Mouse (Mus musculus) left cerebral cortex, postnatal 10 days (tissue): ENCODE measurements at regions not wholly inside any gene's neighbourhood (a gene's known extent, or its start where the extent isn't known, plus 50 kb on each side); places are given as distances from the start of the nearest gene placed in this dataset.
"Not testable (repeated sequence)": the region's sequence is repeated elsewhere in the genome, so short reads cannot be mapped to it uniquely, and the experiment has no call there.

ENCODE experiments used
- DNase-seq, 2 experiments: peaks; one replicate each; pipeline ENCODE4 v3.0.0; 2021 to 2022; ENCODE audit warnings: low spot score in 2 of 2, mixed read lengths in 1 of 2; ENCODE audit errors: extremely low spot score in 1 of 2
- intact Hi-C: fragments of 180-260 bp; cut with DNase I; formaldehyde crosslinking; loops from one replicate; pipeline ENCODE4 v1.15.1; 2025

GRCm38 (mm10) chr15:8839462-8839861 lies 128.3 kb upstream of the Ranbp3l start:
- intact Hi-C loops = no loop called here
- no peak for DNase-seq

DNA sequence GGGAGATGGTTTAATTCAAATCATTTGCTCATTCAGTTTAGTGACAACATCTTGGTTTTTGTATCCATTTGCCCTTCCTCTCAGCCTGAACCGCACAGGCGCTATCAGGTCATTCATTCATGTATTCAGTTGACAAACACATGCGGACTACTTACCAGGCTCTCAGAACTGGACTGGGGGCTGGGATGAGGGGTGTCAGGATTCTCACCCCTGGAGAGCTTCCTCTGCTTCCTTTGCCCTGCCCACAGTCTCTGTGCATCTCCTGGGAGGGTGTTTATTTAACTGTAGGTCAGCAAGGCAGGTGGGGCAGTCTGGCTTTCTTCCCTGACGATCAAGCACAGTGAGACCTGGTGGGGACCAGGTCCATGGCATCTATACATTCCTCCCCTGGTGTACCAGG lies 123.6 kb upstream of the Slc1a3 start:
- DNase-seq = no peak
- intact Hi-C loops = no loop called here

GRCm38 (mm10) chr15:8832970-8833369 lies 122.4 kb upstream of the Slc1a3 start:
- DNase-seq = peak in 1 of 2 experiments; percentile 50
- intact Hi-C loops = no loop called here

DNA sequence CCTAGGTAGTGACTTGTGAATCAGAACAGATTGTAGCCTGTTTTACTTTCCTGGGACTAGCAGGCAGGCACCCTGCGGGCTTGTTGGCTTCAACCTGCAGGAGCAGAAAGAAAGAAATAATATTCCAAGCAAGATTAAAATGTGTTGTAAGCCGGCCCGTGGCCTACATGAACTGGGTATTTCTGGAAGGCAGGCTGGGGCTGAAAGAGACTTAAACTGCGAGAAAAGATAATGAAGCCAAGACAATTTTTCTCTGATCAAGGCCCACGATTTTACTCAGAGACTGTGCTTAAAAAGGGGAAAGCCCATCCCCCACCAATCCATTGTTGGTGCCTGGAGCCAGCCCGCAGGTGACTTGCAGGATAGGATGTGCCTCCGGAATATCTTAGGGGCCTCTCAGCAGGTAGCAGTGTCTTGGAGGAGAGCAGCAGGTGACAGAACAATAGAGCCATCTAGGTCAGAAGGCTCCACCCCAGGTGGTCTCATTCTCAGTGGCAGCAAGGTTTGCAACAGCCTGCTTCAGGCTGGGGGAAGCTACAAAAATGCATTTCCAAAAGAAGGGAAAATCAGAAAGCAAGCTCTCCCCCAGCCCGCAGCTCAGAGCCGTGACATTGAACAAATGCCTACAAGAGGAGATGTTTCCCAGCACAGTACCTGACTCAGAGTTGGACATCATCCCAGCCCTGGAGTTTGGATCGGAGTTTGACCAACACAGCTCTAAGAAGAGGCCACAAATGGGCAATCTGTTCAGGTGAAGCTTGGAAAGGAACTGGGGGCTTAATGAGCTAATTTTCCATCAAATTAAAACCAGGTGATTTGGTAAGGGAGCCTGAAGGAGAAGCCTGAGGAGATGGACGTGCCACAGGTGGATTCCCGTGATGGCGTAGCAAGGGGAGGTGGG lies 121.4 kb upstream of the Slc1a3 start:
- intact Hi-C loops = no loop called here

DNA sequence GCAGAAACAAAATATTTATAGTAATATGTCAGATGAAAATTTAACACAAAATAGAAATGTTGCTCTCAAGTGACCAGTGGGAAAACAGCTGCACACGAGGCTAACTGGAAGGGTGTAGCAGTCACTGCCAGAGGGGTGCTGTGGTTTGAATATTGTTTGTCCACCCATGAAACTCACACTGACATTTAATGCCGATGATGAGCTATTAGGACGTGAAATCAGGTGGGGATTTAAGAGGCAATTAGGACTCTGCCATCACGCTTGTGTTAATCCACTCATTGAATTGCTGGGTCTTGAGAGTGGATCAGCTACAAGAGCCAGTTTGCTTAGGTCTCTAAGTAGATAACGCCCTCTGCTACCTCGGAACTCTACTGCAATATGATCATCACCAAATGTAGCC lies 114.3 kb upstream of the Slc1a3 start:
- DNase-seq = no peak
- intact Hi-C loops = no loop called here

More for the DNA sequence above, 121.4 kb upstream of the Slc1a3 start:
- DNase-seq = peak in 1 of 2 experiments; percentile 41

DNA sequence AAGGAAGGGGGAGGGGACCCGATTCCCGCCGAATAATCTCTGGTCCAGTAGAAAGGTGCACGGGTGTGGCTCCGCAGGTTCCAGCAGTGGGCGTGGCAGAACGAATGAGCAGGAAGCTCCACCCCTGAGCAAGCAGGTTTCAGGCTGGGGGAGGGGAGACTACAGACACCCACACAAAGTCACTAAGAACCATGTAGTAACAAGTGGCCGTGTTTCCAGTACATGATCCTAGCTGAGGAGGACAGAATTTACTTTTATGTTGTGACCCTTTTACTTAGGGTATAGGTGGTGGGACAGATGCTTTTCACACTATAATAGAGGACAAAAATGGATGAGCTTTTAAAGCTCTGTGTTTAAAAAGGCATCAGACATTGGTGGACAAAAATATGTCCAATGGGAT lies 112.2 kb upstream of the Slc1a3 start:
- intact Hi-C loops, DNase-seq: not testable (repeated sequence)

DNA sequence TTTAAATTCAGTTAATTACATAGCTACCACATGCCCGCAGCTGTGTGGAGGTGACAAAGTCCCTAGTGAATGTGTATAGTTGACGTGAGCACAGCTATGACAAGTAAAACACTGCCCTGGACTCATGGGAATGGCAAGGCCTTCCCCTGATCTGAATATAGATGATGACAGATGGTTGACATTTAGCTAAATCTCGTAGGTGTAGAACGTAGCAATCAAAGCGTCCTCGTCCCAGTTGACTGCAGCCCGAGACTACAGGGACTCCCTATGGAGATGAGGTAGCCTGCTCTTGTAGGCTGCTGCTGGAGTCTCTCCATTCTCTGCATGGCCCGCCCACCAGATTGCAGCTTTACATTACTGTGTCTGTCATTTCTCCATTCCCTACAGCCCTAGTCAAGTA lies 107.0 kb upstream of the Slc1a3 start:
- no peak for DNase-seq
- intact Hi-C loops = no loop called here

DNA sequence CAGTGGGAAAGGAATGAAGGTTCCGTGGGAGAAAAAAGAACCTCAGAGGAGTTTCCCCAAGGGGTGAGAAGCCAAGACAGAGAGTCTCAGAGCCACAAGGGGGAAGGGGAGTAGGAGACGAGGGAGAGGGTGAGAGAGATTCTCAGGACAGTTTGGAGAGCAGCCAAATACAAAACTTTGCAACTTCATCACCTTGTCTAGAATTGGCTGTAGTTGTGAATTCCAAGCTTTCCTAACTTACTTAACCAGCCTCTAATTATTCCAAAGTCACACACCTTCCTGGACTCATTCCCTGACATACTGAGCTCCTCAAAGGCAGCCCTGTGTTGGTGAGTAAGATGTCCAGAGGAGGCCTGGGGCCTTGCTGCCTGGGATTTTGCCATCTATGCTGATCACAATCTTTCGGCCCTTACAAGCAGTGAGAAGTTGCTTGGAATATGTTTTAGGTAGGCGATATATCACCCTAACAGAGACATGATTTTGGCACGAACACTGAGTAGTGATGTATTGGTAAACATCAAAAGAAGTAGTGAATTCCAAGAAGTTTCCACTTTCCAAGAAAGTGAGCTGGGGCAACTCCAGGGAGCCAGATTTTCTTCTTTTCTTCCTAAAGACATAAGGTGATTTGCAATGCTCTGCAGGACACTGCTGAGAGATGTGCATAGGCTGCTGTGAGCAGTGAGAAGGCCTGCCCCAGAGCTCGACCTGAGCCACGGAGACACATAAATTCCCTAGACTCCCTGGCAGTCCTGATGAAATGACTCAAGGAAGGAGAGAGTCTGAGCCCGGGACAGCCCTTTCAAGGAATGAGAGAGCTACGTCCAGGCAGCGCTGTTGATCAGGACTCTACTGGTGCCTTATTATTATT lies 106.2 kb upstream of the Slc1a3 start:
- DNase-seq = no peak
- intact Hi-C loops = no loop called here

GRCm38 (mm10) chr15:8815958-8816357 lies 105.4 kb upstream of the Slc1a3 start:
- intact Hi-C loops = no loop called here
- DNase-seq = no peak

DNA sequence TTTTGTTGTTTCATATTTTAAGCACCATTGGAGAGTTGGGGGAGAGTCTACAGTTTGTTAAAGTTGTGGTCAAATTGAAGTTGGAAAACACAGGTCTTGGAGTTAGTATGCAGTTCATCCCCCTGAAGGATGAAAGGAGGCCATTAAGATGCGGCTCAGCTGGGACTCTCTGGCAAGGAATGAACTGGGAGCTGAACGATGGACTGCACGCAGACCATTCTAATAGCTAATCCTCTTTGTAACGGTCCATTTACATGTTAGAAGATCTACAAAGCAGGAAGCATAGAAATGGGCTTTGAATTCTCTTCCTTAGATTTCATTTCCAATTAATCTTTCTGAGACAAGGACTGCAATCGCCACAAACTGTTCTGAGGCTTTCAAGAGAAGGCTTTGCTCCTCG lies 104.7 kb upstream of the Slc1a3 start:
- intact Hi-C loops = no loop called here
- DNase-seq = peak in 1 of 2 experiments; percentile 41

GRCm38 (mm10) chr15:8806354-8806753 lies 95.8 kb upstream of the Slc1a3 start:
- intact Hi-C loops = no loop called here

DNA sequence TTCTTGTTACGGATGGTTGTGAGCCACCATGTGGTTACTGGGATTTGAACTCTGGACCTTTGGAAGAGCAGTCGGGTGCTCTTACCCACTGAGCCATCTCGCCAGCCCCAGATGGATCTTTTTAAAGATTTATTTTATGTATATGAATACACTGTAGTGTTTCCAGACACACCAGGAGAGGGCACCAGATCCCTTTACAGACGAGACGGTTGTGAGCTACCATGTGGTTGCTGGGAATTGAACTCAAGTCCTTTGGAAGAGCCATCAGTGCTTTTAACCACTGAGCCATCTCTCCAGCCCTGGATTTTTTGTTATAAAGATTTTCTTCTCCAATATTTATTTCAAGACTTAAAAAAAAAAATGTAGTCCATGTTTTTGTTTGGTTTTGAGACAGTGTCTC lies 95.0 kb upstream of the Slc1a3 start:
- intact Hi-C loops, DNase-seq: not testable (repeated sequence)

More at GRCm38 (mm10) chr15:8806354-8806753, 95.8 kb upstream of the Slc1a3 start:
- DNase-seq = peak in 1 of 2 experiments; percentile 23

DNA sequence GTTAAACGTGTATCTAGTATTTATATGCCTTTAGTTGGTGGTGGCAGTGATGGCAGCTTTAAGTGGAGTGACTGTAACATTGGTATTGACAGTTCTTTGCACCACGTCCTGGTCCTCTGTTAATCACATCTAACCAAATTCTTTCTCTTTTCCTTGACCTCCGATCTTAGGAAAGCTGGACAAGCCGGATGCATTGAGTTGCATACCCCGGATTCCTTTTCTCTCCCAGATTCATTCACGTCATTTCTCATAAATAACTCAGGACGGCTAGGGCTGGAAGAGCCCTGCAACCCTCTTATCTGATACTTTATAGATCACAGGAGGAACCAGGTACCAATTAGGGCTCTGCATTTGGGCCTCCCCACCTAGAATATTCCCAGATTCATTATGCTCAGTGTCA lies 91.5 kb upstream of the Slc1a3 start:
- DNase-seq = no peak
- intact Hi-C loops = no loop called here

GRCm38 (mm10) chr15:8797015-8797414 lies 86.5 kb upstream of the Slc1a3 start:
- peak in 1 of 2 experiments; percentile 24 for DNase-seq
- intact Hi-C loops = loop anchor here (5.0 kb wide), 1 partner anchor 85 kb away; no protein-coding TSS in a partner anchor

- intact Hi-C loops = no loop called here
- peak in 1 of 2 experiments; percentile 34 for DNase-seq
Measured at GRCm38 (mm10) chr15:8792106-8792505, 81.5 kb upstream of the Slc1a3 start.

DNA sequence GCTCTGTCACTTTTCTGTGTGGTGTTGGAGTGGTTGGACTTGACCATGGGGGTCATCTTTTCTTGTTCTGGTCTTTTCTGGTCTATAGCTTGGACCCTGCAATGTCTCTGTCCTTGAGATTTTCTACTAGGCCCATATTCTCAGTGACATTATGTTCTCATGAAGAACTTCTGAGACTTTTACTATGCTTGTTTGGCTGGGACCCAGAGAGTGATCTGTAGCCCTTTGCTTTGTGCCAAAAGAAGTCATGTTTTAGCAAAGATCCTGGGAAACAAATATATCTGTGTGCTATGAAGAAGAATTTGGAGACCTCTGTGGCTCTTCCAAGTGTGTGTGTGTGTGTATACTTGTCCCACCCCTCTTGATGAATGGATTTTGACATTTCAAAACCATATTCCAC lies 79.4 kb upstream of the Slc1a3 start:
- no peak for DNase-seq
- intact Hi-C loops = no loop called here

DNA sequence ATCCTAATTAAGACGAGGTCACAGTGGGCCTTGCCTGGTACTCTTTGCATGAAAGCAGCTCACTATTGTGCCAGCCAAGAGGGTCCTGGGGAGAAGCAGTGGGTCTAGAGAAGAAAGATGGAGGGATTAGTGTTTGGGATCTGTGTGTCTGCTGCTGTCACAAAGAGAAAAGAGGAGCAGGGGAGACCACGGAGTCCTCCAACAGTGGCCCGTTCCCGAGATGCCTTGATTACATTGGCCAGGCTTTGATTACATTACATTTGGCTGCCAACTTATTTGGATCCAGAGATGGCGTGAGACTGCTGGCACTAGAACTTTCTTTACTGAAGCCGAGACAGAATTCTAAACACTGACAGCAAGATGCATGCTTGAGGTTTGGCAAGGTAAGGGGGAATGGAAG lies 78.4 kb upstream of the Slc1a3 start:
- intact Hi-C loops = no loop called here
- no peak for DNase-seq

DNA sequence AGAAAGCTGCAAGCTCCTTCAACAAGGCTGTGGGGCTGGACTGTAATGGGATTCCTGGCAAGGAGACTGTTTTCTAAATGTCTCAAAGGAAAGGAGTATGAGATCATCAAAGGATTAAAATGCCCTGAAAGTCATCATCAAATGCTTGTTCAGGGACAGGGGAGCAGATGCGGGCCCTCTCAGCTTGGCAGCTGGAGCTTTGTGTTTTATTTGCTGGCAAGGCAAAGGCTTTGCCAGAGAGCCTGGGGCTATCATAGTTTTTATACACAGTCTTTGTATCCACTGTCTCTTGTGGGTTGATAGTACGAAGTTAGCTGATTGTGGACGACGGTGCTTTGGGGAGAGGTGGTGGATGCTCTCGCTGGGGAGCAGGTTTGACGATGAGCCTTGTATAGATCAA lies 75.0 kb upstream of the Slc1a3 start:
- DNase-seq = no peak
- intact Hi-C loops = no loop called here

- intact Hi-C loops = no loop called here
Measured at GRCm38 (mm10) chr15:8783567-8783966, 73.0 kb upstream of the Slc1a3 start.

GRCm38 (mm10) chr15:8783036-8783435 lies 72.5 kb upstream of the Slc1a3 start:
- intact Hi-C loops = no loop called here
- DNase-seq = no peak

More at GRCm38 (mm10) chr15:8783567-8783966, 73.0 kb upstream of the Slc1a3 start:
- no peak for DNase-seq
